Mouse (Mus musculus): ENCODE measurements around the gene Calhm4.
"Not testable (repeated sequence)": the region's sequence is repeated elsewhere in the genome, so short reads cannot be mapped to it uniquely, and the experiment has no call there.

Gene Calhm4

GRCm38 (mm10) chr10:34044210-34044609, at the start of gene Calhm4:
TSS of gene Calhm4 (minus strand) at chr10:34044310.
- no peak for DNase-seq (ENCODE audit: low read depth, low spot score)

GRCm38 (mm10) chr10:34091888-34092287, 47.8 kb upstream of the Calhm4 start:
- DNase-seq (ENCODE audit: low read depth, low spot score) = no peak

- DNase-seq (ENCODE audit: low read depth, low spot score) = no peak
These were observed 46.4 kb upstream of the Calhm4 start for GRCm38 (mm10) chr10:34090481-34090880.

- DNase-seq (ENCODE audit: low read depth, low spot score) = no peak
These were observed 45.4 kb upstream of the Calhm4 start for GRCm38 (mm10) chr10:34089517-34089916.

- DNase-seq (ENCODE audit: low read depth, low spot score) = no peak
These were observed 44.4 kb upstream of the Calhm4 start for GRCm38 (mm10) chr10:34088515-34088914.

GRCm38 (mm10) chr10:34086514-34086913, 42.4 kb upstream of the Calhm4 start:
- DNase-seq (ENCODE audit: low read depth, low spot score) = no peak

GRCm38 (mm10) chr10:34074522-34075200, 30.6 kb upstream of the Calhm4 start:
- no peak for DNase-seq (ENCODE audit: low read depth, low spot score)

GRCm38 (mm10) chr10:34071650-34072049, 27.5 kb upstream of the Calhm4 start:
- no peak for DNase-seq (ENCODE audit: low read depth, low spot score)

GRCm38 (mm10) chr10:34070999-34071492, 26.9 kb upstream of the Calhm4 start:
- no peak for DNase-seq (ENCODE audit: low read depth, low spot score)

- DNase-seq (ENCODE audit: low read depth, low spot score) = no peak
These were observed 25.5 kb upstream of the Calhm4 start for GRCm38 (mm10) chr10:34069606-34070005.

GRCm38 (mm10) chr10:34066591-34066990, 22.5 kb upstream of the Calhm4 start:
- peak; percentile 64 for DNase-seq (ENCODE audit: low read depth, low spot score)

- no peak for DNase-seq (ENCODE audit: low read depth, low spot score)
These were observed 9.9 kb upstream of the Calhm4 start for GRCm38 (mm10) chr10:34053987-34054386.

GRCm38 (mm10) chr10:34037401-34037800, 6.7 kb downstream of the Calhm4 start, which contains the start of gene Trappc3l:
TSS of gene Trappc3l (plus strand) at chr10:34037597.
- DNase-seq (ENCODE audit: low read depth, low spot score) = no peak

- peak; percentile 62 for DNase-seq (ENCODE audit: low read depth, low spot score)
These were observed 7.5 kb downstream of the Calhm4 start for GRCm38 (mm10) chr10:34036587-34036986.

- DNase-seq (ENCODE audit: low read depth, low spot score) = peak; percentile 86
These were observed 10.3 kb downstream of the Calhm4 start for GRCm38 (mm10) chr10:34033630-34034305.

GRCm38 (mm10) chr10:34030322-34030721, 13.8 kb downstream of the Calhm4 start:
- no peak for DNase-seq (ENCODE audit: low read depth, low spot score)

- peak; percentile 95 for DNase-seq (ENCODE audit: low read depth, low spot score)
These were observed 24.6 kb downstream of the Calhm4 start, which contains the start of gene Rwdd1 for GRCm38 (mm10) chr10:34019302-34020075. TSS of gene Rwdd1 (minus strand) at chr10:34019624.

- DNase-seq (ENCODE audit: low read depth, low spot score) = peak; percentile 14
These were observed 25.3 kb downstream of the Calhm4 start for GRCm38 (mm10) chr10:34018746-34019301.

- no peak for DNase-seq (ENCODE audit: low read depth, low spot score)
These were observed 30.9 kb downstream of the Calhm4 start for GRCm38 (mm10) chr10:34013241-34013640.

- DNase-seq (ENCODE audit: low read depth, low spot score) = no peak
These were observed 31.5 kb downstream of the Calhm4 start for GRCm38 (mm10) chr10:34012581-34012980.

- DNase-seq (ENCODE audit: low read depth, low spot score) = no peak
These were observed 45.7 kb downstream of the Calhm4 start for GRCm38 (mm10) chr10:33998397-33998796.

GRCm38 (mm10) chr10:33996686-33997085, 47.4 kb downstream of the Calhm4 start:
- DNase-seq (ENCODE audit: low read depth, low spot score) = not testable (repeated sequence)
